In genomic region chr5:123720328-123721311, GRCm38 (mm10) we compare ENCODE assay signal across 8 mouse cellular contexts. TPM values are rescaled to one million over a fixed set of nuclear protein-coding genes. Genes with fewer than 3 reads are reported as not detected.
DNase-seq lines count a peak whose midpoint lies in the region; ATAC-seq lines count a peak whose summit lies in the region.

Gene Zcchc8, minus strand, starts transcription at chr5:123721100.

- ATAC-seq in hindbrain, embryonic 12.5 days (ENCODE audit: low FRiP score), result peak; percentile 100

- peak within 1 kb of the TSS; percentile 84 for H3K4me2 ChIP-seq in hindbrain, embryonic 12.5 days (replicated peaks)

- under 1% methylated on average over 80 of the region's 83 CpGs for WGBS in hindbrain, embryonic 12.5 days

- H3K36me3 ChIP-seq in hindbrain, embryonic 12.5 days, result peaks cover 14% of the 10 kb centered on the region

- no peaks in the 10 kb centered on the region for H3K27me3 ChIP-seq in hindbrain, embryonic 12.5 days

- peak within 1 kb of the TSS; percentile 89 for H3K4me3 ChIP-seq in hindbrain, embryonic 12.5 days

- no peaks in the 10 kb centered on the region for H3K9me3 ChIP-seq in hindbrain, embryonic 12.5 days (replicated peaks)

- H3K4me1 ChIP-seq in hindbrain, embryonic 12.5 days, result peaks cover 27% of the 10 kb centered on the region

- peak; percentile 99 for DNase-seq in NIH3T3 (ENCODE audit: low read depth)
- peak; percentile 96 to 97 for DNase-seq in cerebellum, postnatal 10 days
- peak; percentile 95 for DNase-seq in frontal cortex, postnatal 10 days (ENCODE audit: low spot score in 2 of 2)
- peak; percentile 94 to 98 for DNase-seq in layer of hippocampus, postnatal 14 days (ENCODE audit: low spot score in 2 of 2)
- DNase-seq in lung, postnatal 14 days, result peak; percentile 94
- peak; percentile 94 for DNase-seq in retina, adult 2 months (ENCODE audit: low read depth, low spot score)
- DNase-seq in thymus, postnatal 36 days, result peak; percentile 93 to 94

- H3K9ac ChIP-seq in hindbrain, embryonic 12.5 days, result peak within 1 kb of the TSS; percentile 88

- H3K27ac ChIP-seq in hindbrain, embryonic 12.5 days, result peak within 1 kb of the TSS; percentile 88

RNA-seq across cellular contexts. Expression of gene Zcchc8, which starts in this region (rescaled TPM):
- polyA plus RNA-seq in hindbrain, embryonic 12.5 days (2016; fragmentation: Nextera tagmentation; extraction: Ambion mirVana), result 80.2 and 90.5 TPM in 2 replicates
- 10 to 100 TPM; 44.3 to 50.0 TPM for total RNA-seq in layer of hippocampus, postnatal 14 days (2021)

Comparison
In these comparisons a context has a peak if more than half of its experiments do, and no peak if none do; other contexts are left out.
1. Peak in every context shown above with its lines: DNase-seq, ATAC-seq, H3K4me3 ChIP-seq and H3K27ac ChIP-seq.